Mouse (Mus musculus) hindbrain, embryonic 16.5 days (tissue): ENCODE results near the gene Naip5. TPM values are rescaled to one million over a fixed set of nuclear protein-coding genes. Genes with fewer than 3 reads are reported as not detected.
"Not testable (repeated sequence)": the region's sequence is repeated elsewhere in the genome, so short reads cannot be mapped to it uniquely, and the experiment has no call there.

Source experiments
- ATAC-seq: fragments of 200-750 bp; cut with Nextera tagmentation; 2 replicates; pipeline ENCODE4 v1.8.0; 2017; ENCODE audit warnings: moderate TSS enrichment, moderate library complexity
- H3K27ac ChIP-seq: fragments of 300-500 bp; sonication (generic); 2 replicates; pipeline ENCODE4 v1.5.1; 2014; ENCODE audit warnings: low read depth, mild to moderate bottlenecking, control low read depth, low read length, moderate library complexity
- H3K27me3 ChIP-seq: fragments of 300-500 bp; sonication (generic); replicated peaks from 2 replicates; pipeline ENCODE4 v1.6.1; 2014; ENCODE audit warnings: low read length; ENCODE audit not compliant: control insufficient read depth, insufficient read depth
- H3K36me3 ChIP-seq: fragments of 300-500 bp; sonication (generic); 2 replicates; pipeline ENCODE4 v1.6.1; 2014; ENCODE audit warnings: mild to moderate bottlenecking, low read length, moderate library complexity, mixed read lengths; ENCODE audit not compliant: control insufficient read depth, insufficient read depth
- H3K4me1 ChIP-seq: fragments of 300-500 bp; sonication (generic); 2 replicates; pipeline ENCODE4 v1.6.1; 2014; ENCODE audit warnings: low read depth, low read length; ENCODE audit not compliant: control insufficient read depth, insufficient read depth
- H3K4me2 ChIP-seq: fragments of 300-500 bp; sonication (generic); 2 replicates; pipeline ENCODE4 v1.6.1; 2014; ENCODE audit warnings: mild to moderate bottlenecking, low read length, control low read depth, moderate library complexity
- H3K4me3 ChIP-seq: fragments of 300-500 bp; sonication (generic); 2 replicates; pipeline ENCODE4 v1.5.1; 2014; ENCODE audit warnings: mild to moderate bottlenecking, low read length, control low read depth, moderate library complexity
- H3K9ac ChIP-seq: fragments of 300-500 bp; sonication (generic); 2 replicates; pipeline ENCODE4 v1.6.1; 2014; ENCODE audit warnings: low read depth, mild to moderate bottlenecking, control low read depth, low read length, moderate library complexity
- H3K9me3 ChIP-seq: fragments of 300-500 bp; sonication (generic); 2 replicates; pipeline ENCODE4 v1.6.1; 2014; ENCODE audit warnings: mild to moderate bottlenecking, low read length, moderate library complexity; ENCODE audit not compliant: control insufficient read depth
- WGBS: fragments of 180-500 bp; shearing (Covaris S2); extraction: QIAGEN DNeasy Blood & Tissue Kit; methylation state at CpG from one replicate; pipeline ENCODE4 v1.1.7; 2014; 5-methylcytosine and 5-hydroxymethylcytosine counted together
- polyA plus RNA-seq: library from polyadenylated mRNA; unstranded; fragments of >200 nt; fragmentation: Nextera tagmentation; extraction: Ambion mirVana; gene quantifications from 2 replicates; pipeline ENCODE4 v1.2.1, GENCODE M21; 2015

The Naip5 gene
- polyA plus RNA-seq, 1 experiment from 2014 or later = 0.09 TPM

DNA sequence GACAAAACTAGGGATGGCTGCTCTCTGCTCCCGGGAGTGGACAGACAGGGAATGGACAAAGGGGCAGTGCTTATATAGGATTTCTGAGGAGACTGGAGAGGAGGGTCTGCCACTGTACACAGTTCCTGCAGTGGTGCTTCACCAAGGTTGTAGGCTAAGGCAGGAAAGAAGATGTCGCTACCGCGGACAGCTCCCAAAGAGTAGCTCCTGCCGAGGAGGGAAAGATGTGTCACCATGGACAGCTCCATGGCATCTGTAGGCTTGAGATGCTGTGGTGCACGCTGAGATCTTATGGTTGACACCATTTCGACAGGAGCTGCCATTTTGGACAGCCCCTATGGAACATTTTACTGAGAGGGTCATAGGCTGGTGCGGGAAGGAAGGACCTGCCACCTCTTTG is 35.6 kb downstream of the Naip5 start:
- WGBS = 32% methylated on average over 8 of the region's 8 CpGs
- Histone ChIP-seq H3K4me3 (no peak overlapping the region), H3K27ac (no peak overlapping the region), H3K27me3 (no peaks in the 10 kb centered on the region), H3K9me3 (no peaks in the 10 kb centered on the region), H3K4me2 (no peak overlapping the region), H3K9ac (no peak overlapping the region), H3K36me3 (no peaks in the 10 kb centered on the region), H3K4me1 (no peaks in the 10 kb centered on the region)
- no peak for ATAC-seq

DNA sequence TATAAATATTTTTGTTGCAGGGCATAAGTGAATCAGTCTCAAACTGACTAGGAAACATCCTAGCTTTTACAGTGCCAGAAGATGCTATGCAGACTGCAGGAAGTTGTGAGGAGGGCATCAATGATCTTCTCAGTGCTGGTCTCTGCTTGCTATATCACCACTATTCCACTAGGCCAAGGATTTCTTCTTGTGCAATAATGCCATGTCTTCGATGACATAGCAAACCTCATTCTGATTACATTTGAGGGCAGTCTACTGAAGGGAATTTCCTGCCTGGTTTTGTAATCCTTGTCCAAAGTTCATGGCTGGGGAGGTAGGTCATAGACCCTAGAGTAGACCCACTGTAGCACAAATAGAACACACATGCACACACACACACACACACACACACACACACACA is 42.8 kb downstream of the Naip5 start:
- H3K9ac ChIP-seq = no peak overlapping the region
- H3K4me2 ChIP-seq = no peak overlapping the region
- no peaks in the 10 kb centered on the region for H3K4me1 ChIP-seq
- no peak for ATAC-seq
- H3K27me3 ChIP-seq = no peaks in the 10 kb centered on the region
- no peaks in the 10 kb centered on the region for H3K9me3 ChIP-seq
- H3K36me3 ChIP-seq = no peaks in the 10 kb centered on the region
- WGBS = 80% methylated on average over 1 of the region's 1 CpGs
- no peak overlapping the region for H3K27ac ChIP-seq
- H3K4me3 ChIP-seq = no peak overlapping the region

DNA sequence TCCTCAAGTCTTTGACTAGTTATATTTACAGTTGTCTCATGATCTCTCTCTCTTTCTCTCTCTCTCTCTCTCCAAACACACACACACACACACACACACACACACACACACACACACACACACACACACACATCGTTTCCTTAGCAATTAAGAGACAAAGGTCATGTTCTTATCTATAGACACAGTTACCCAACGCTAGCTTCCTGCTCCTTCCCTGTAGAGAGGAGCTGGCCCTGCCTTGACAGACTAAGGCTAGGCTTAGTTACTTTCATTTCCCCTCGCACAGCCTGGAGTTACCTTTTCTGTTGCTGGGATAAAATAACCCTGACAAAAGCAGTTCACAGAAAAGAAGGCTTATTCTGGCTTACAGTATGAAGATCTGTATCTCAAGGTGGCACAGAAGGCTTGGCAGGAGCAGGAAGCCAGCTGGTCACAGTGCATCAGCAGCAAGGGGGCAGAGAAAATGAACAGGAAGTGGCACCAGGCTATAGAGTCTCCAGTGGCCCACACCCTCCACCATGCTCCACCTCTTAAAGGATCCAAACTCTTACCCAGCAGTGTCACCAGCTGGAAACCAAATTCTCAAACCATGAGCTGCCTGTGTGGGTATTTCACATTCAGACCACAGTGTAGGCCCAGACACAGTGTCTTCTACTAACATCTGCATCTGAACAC is 44.3 kb downstream of the Naip5 start, which contains the start of gene Naip2:
Gene Naip2, minus strand, starts transcription at position 434 of the 675 bp plus-strand sequence.
- not testable (repeated sequence) for H3K4me3 ChIP-seq, H3K4me2 ChIP-seq, ATAC-seq, H3K27me3 ChIP-seq, H3K9me3 ChIP-seq, H3K9ac ChIP-seq, H3K27ac ChIP-seq, H3K36me3 ChIP-seq, H3K4me1 ChIP-seq
- whole genome bisulfite sequencing = 88% methylated on average over 3 of the region's 3 CpGs

DNA sequence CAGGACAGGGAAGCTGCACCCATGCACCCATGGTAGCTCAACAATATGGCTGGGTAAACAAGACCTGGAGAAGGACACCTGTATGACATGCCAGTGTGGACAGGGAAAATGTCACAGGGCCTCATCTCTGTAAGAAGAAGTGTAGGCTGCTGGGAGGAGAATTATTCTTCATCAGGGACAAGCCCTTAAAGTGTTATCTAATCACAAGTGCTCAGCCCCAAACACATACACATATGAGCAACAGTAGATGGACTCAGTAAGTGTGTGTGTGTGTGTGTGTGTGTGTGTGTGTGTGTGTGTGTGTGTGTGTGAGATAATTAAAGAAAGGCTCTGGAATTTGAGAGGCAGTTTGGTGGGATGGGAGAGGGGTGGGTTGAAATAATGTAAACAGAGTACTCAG is 45.3 kb downstream of the Naip5 start:
- no peak overlapping the region for H3K4me3 ChIP-seq
- H3K27ac ChIP-seq = no peak overlapping the region
- H3K36me3 ChIP-seq = no peaks in the 10 kb centered on the region
- no peak overlapping the region for H3K4me2 ChIP-seq
- H3K9me3 ChIP-seq = no peaks in the 10 kb centered on the region
- H3K9ac ChIP-seq = no peak overlapping the region
- H3K4me1 ChIP-seq = no peaks in the 10 kb centered on the region
- H3K27me3 ChIP-seq = no peaks in the 10 kb centered on the region
- no peak for ATAC-seq

DNA sequence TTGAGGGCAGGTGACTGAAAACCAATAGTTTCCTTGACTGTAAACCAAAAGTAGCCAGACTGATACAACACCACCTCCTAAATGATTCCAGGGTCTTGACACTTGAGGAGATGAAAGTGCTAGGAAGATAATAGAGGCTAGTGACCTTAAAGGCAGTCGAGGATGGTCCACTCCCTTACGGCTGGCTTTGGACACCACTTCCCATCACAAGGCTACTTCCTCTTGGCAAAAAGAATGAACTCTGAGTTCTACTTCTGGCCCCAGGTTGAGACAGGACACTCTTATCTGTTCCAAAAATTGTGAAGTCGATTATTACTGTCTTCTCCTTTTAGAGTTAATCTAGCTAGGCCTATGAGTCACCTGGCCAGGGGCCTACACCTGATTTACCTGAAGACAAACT is 50.7 kb downstream of the Naip5 start:
- no peaks in the 10 kb centered on the region for H3K4me1 ChIP-seq
- H3K4me3 ChIP-seq = no peak overlapping the region
- no peak overlapping the region for H3K9ac ChIP-seq
- H3K9me3 ChIP-seq = no peaks in the 10 kb centered on the region
- WGBS = 90% methylated on average over 3 of the region's 3 CpGs
- no peak overlapping the region for H3K27ac ChIP-seq
- H3K36me3 ChIP-seq = no peaks in the 10 kb centered on the region
- ATAC-seq = no peak
- no peak overlapping the region for H3K4me2 ChIP-seq
- H3K27me3 ChIP-seq = no peaks in the 10 kb centered on the region

DNA sequence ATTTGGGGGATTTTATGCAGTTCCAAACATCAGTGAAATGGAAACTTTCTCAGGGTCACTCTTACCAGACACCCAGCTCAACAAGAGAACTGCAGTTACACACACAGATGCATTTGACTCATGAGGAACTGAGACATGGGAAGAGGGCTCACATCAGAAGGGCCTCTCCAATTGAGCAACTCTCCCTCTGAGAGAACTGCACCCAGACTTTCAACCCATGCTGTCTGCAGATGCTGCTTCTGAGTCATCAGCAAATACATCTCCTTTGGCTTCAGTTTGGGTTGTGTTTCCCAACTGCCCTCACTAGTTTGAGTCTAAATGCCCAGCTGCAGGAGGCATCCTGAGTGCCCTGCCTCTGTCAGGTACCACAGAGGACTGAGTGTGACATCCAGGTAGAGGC is 63.0 kb downstream of the Naip5 start:
- not testable (repeated sequence) for H3K36me3 ChIP-seq, H3K9ac ChIP-seq, H3K27ac ChIP-seq, H3K4me1 ChIP-seq, H3K4me2 ChIP-seq, H3K27me3 ChIP-seq, H3K9me3 ChIP-seq, H3K4me3 ChIP-seq, ATAC-seq

DNA sequence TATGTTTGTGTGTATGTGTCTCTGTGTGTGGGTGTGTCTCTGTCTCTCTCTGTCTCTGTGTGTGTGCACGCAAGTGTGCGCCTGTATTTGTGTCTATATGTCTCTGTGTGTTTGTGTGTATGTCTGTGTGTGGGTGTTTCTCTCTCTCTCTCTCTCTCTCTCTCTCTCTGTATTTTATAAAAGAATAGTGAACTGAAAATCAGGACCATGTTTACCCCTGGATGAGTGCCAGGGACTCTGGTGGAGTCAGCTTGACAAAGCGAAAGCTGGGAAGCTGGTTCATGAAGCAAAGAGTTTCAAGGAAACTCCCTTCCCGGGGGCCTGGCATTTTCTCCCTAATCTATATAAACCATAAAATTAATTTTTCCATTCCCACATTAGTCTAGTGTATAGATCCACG is 71.8 kb downstream of the Naip5 start:
- H3K27ac ChIP-seq = not testable (repeated sequence)
- WGBS = 87% methylated on average over 3 of the region's 5 CpGs

DNA sequence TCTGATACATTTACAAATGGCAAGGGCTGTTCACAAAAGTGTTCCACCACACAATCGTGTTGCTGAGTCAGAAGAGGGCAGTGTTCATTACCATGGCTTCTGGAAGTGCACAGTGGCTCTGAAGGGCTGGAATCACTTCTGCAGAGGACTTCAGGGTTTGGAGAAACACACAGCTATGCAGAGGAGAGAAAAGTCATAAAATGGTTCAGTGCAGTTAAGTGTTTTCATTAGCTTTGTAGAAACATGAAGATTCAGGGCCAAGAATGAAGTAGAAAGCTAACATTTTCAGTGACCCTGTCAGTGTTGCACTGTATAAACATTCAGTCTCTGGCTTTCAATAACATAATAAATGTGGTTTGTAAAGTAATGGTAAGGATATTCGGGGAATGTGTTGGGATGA is 79.7 kb downstream of the Naip5 start:
- not testable (repeated sequence) for H3K27me3 ChIP-seq, H3K4me2 ChIP-seq, H3K9me3 ChIP-seq, H3K4me3 ChIP-seq, H3K36me3 ChIP-seq, H3K9ac ChIP-seq, H3K27ac ChIP-seq, H3K4me1 ChIP-seq, ATAC-seq
- 74% methylated on average over 2 of the region's 2 CpGs for WGBS

More for the DNA sequence above, 71.8 kb downstream of the Naip5 start:
- not testable (repeated sequence) for H3K27me3 ChIP-seq, H3K4me3 ChIP-seq, H3K4me2 ChIP-seq, H3K4me1 ChIP-seq, ATAC-seq, H3K9ac ChIP-seq, H3K9me3 ChIP-seq, H3K36me3 ChIP-seq

DNA sequence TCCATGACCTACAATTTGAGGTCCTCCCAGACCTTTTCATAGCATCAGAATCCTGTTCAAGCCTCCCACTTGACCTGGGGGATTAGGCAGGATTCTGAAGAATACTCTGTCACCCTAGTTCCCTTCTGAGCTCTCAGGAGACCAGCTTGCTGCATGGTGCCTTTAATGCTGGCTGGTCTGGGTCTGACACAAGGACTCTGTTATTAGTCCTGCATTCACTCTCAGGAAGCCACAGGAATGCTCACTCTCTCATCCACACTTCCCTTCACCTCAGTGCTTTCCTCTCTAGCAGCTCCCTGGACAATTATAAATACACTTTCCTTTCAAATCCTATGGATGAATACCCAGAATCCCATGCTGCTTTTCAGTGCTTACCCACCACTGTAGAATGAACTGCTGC is 83.7 kb downstream of the Naip5 start:
- H3K9me3 ChIP-seq, H3K36me3 ChIP-seq, H3K4me2 ChIP-seq, H3K27ac ChIP-seq, H3K9ac ChIP-seq, H3K4me3 ChIP-seq, H3K4me1 ChIP-seq, ATAC-seq, H3K27me3 ChIP-seq: not testable (repeated sequence)
